Mouse (Mus musculus): ENCODE data around the gene Gm1604a. TPM values are rescaled to one million over a fixed set of nuclear protein-coding genes. Genes with fewer than 3 reads are reported as not detected.
"Not testable (repeated sequence)": the region's sequence is repeated elsewhere in the genome, so short reads cannot be mapped to it uniquely, and the experiment has no call there.

Gm1604a gene
- total RNA-seq (2021) (not detected), polyA plus RNA-seq (2012; rRNA removed) (not detected in 2 replicates)
- long read RNA-seq: 0 reads

DNA sequence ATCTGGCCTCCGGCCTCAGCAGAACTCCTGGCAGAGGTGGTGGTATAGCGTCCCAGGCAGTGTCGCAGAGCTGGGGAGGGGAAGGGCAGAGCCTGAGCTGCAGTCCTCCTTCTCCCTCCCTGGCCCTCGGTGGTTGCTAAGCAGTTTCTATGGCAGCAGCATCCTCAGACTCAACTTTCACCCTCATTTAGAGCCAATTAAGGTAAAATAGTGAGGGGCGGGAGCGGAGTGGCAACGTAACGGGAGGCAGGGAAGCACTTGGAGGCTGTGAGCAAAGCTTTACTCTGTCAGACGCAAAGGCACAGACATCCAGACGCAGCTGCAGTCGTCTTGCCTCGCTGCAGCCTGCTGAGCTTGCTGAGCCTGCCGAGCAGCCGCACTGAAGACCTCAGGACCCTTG, at the start of gene Gm1604a:
Gene Gm1604a (plus strand): TSS at position 312 of the 400 bp plus-strand sequence.
- H3K27me3 ChIP-seq (ENCODE audit: control insufficient read depth, insufficient read depth, low read length); H3K79me2 ChIP-seq (replicated peaks; ENCODE audit: control insufficient read depth, insufficient read depth, low read length); H3K36me3 ChIP-seq (ENCODE audit: control insufficient read depth, insufficient read depth, low read length); DNase-seq; H3K27ac ChIP-seq; intact Hi-C loops (cut with DNase I); H3K4me3 ChIP-seq; H3K4me1 ChIP-seq (ENCODE audit: control insufficient read depth, insufficient read depth, low read length); H3K9ac ChIP-seq (ENCODE audit: low read depth, low read length): not testable (repeated sequence)
- 58% methylated on average over 5 of the region's 14 CpGs for WGBS

GRCm38 (mm10) chr17:6978287-6979248, 46.8 kb upstream of the Gm1604a start, which contains the start of gene Gm49721:
Gene Gm49721 (plus strand): TSS chr17:6978904.
- intact Hi-C loops (cut with DNase I); H3K36me3 ChIP-seq (ENCODE audit: control insufficient read depth, insufficient read depth, low read length); H3K27me3 ChIP-seq (ENCODE audit: control insufficient read depth, insufficient read depth, low read length); H3K4me1 ChIP-seq (ENCODE audit: control insufficient read depth, insufficient read depth, low read length); H3K79me2 ChIP-seq (replicated peaks; ENCODE audit: control insufficient read depth, insufficient read depth, low read length): not testable (repeated sequence)
- DNase-seq: peak; percentile 81 to 87
- H3K4me3 ChIP-seq: peak within 1 kb of the TSS; percentile 69
- H3K9ac ChIP-seq (ENCODE audit: low read depth, low read length): peak within 1 kb of the TSS; percentile 92
- peak within 1 kb of the TSS; percentile 70 for H3K27ac ChIP-seq
- 2% methylated on average over 46 of the region's 68 CpGs for WGBS

DNA sequence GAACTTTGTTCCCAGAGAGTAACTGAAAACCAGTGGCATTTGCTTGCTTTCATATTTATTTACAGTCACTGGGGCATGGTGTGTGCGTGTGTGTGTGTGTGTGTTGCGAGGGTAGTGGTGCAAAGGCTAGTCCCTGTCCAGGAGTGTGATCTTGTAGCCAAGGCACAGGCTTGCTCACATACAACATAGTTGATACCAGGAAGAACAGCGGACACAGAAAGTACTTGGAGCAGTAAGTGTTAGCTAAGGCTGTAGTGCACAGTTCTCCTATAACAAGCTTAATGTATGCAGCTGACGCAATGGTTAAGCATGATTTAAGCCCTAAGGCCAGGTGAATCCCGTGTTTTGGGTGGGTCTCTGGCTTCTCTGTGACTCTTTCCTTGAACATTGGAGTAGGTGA, 46.0 kb upstream of the Gm1604a start:
- H3K4me1 ChIP-seq (ENCODE audit: control insufficient read depth, insufficient read depth, low read length); H3K27me3 ChIP-seq (ENCODE audit: control insufficient read depth, insufficient read depth, low read length); H3K79me2 ChIP-seq (replicated peaks; ENCODE audit: control insufficient read depth, insufficient read depth, low read length); H3K36me3 ChIP-seq (ENCODE audit: control insufficient read depth, insufficient read depth, low read length); intact Hi-C loops (cut with DNase I); DNase-seq; H3K27ac ChIP-seq: not testable (repeated sequence)
- Histone ChIP-seq H3K4me3 (peak overlapping the region; percentile 69; the same call in 1 of the 2 replicates), H3K9ac (ENCODE audit: low read depth, low read length) (peak overlapping the region; percentile 63)
- 16% methylated on average over 5 of the region's 5 CpGs for WGBS

- 91% methylated on average over 5 of the region's 8 CpGs for WGBS
- intact Hi-C loops (cut with DNase I); H3K79me2 ChIP-seq (replicated peaks; ENCODE audit: control insufficient read depth, insufficient read depth, low read length); DNase-seq; H3K27ac ChIP-seq; H3K9ac ChIP-seq (ENCODE audit: low read depth, low read length); H3K4me3 ChIP-seq; H3K36me3 ChIP-seq (ENCODE audit: control insufficient read depth, insufficient read depth, low read length); H3K4me1 ChIP-seq (ENCODE audit: control insufficient read depth, insufficient read depth, low read length); H3K27me3 ChIP-seq (ENCODE audit: control insufficient read depth, insufficient read depth, low read length): not testable (repeated sequence)
Observed at GRCm38 (mm10) chr17:6980144-6980543, 45.2 kb upstream of the Gm1604a start.

- DNase-seq: not testable (repeated sequence)
- 89% methylated on average over 1 of the region's 1 CpGs for WGBS
Observed at GRCm38 (mm10) chr17:6986118-6986517, 39.2 kb upstream of the Gm1604a start.

DNA sequence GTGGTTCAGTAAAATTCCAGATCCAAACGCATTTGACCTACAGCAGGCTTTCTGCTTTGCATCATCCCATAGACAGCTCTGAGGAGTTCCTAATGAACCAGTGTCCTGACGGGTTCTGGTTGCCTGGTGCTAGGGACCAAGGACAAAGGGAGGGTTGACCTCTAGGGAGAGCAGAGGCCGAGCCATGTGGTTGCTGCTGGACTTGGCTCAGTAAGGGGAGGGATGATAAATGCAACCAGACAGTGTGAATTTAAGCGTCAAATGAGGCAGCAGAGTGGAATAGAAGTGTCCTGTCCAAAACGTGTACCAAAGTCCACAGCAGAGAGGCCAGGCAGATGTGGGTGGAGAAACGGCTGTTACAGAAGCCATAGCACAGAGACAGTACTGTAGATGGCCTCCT, 29.9 kb upstream of the Gm1604a start:
- intact Hi-C loops (cut with DNase I); H3K27ac ChIP-seq; H3K79me2 ChIP-seq (replicated peaks; ENCODE audit: control insufficient read depth, insufficient read depth, low read length); H3K36me3 ChIP-seq (ENCODE audit: control insufficient read depth, insufficient read depth, low read length); H3K4me1 ChIP-seq (ENCODE audit: control insufficient read depth, insufficient read depth, low read length); DNase-seq; H3K4me3 ChIP-seq; H3K9ac ChIP-seq (ENCODE audit: low read depth, low read length); H3K27me3 ChIP-seq (ENCODE audit: control insufficient read depth, insufficient read depth, low read length): not testable (repeated sequence)
- WGBS: no CpG with 5 or more reads among the region's 6 CpGs

More at GRCm38 (mm10) chr17:6986118-6986517, 39.2 kb upstream of the Gm1604a start:
- H3K27me3 ChIP-seq (ENCODE audit: control insufficient read depth, insufficient read depth, low read length); H3K4me3 ChIP-seq; H3K9ac ChIP-seq (ENCODE audit: low read depth, low read length); H3K27ac ChIP-seq; H3K4me1 ChIP-seq (ENCODE audit: control insufficient read depth, insufficient read depth, low read length); intact Hi-C loops (cut with DNase I); H3K79me2 ChIP-seq (replicated peaks; ENCODE audit: control insufficient read depth, insufficient read depth, low read length); H3K36me3 ChIP-seq (ENCODE audit: control insufficient read depth, insufficient read depth, low read length): not testable (repeated sequence)

DNA sequence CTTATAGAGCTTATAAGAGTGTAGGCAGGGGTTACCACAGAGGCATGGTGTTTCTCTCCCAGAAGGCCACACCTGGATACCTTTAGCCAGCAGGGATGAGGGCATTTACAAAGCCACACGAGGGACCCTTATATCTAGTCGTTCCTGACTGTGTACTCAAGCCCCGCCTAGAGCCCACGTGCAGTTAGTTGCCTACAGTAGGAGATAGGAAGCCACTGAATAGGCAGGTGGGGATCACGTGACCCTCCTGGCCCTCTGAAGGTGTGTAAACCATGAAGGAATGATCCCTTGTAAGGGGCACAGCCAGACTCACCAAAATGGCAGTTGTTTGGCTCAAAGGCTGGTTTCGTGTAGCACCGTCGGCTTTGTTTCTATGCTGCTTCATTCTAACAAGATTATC, 28.5 kb upstream of the Gm1604a start:
- H3K27ac ChIP-seq; H3K4me1 ChIP-seq (ENCODE audit: control insufficient read depth, insufficient read depth, low read length); H3K9ac ChIP-seq (ENCODE audit: low read depth, low read length); H3K27me3 ChIP-seq (ENCODE audit: control insufficient read depth, insufficient read depth, low read length); H3K79me2 ChIP-seq (replicated peaks; ENCODE audit: control insufficient read depth, insufficient read depth, low read length); intact Hi-C loops (cut with DNase I); H3K4me3 ChIP-seq; DNase-seq; H3K36me3 ChIP-seq (ENCODE audit: control insufficient read depth, insufficient read depth, low read length): not testable (repeated sequence)
- WGBS: 86% methylated on average over 8 of the region's 8 CpGs

GRCm38 (mm10) chr17:6997778-6998490, 27.4 kb upstream of the Gm1604a start:
- H3K4me3 ChIP-seq; H3K9ac ChIP-seq (ENCODE audit: low read depth, low read length); H3K27ac ChIP-seq; H3K4me1 ChIP-seq (ENCODE audit: control insufficient read depth, insufficient read depth, low read length); H3K27me3 ChIP-seq (ENCODE audit: control insufficient read depth, insufficient read depth, low read length); DNase-seq; H3K79me2 ChIP-seq (replicated peaks; ENCODE audit: control insufficient read depth, insufficient read depth, low read length); H3K36me3 ChIP-seq (ENCODE audit: control insufficient read depth, insufficient read depth, low read length); intact Hi-C loops (cut with DNase I): not testable (repeated sequence)
- 67% methylated on average over 1 of the region's 7 CpGs for WGBS

GRCm38 (mm10) chr17:7001790-7002585, 23.4 kb upstream of the Gm1604a start:
- H3K4me3 ChIP-seq; H3K36me3 ChIP-seq (ENCODE audit: control insufficient read depth, insufficient read depth, low read length); H3K27me3 ChIP-seq (ENCODE audit: control insufficient read depth, insufficient read depth, low read length); intact Hi-C loops (cut with DNase I); H3K27ac ChIP-seq; H3K79me2 ChIP-seq (replicated peaks; ENCODE audit: control insufficient read depth, insufficient read depth, low read length); H3K9ac ChIP-seq (ENCODE audit: low read depth, low read length); H3K4me1 ChIP-seq (ENCODE audit: control insufficient read depth, insufficient read depth, low read length); DNase-seq: not testable (repeated sequence)
- WGBS: 73% methylated on average over 9 of the region's 12 CpGs

Measured in heart, adult 2 months (tissue).